Mouse (Mus musculus) bone marrow macrophage, adult 2 months (primary cell): ENCODE measurements around the gene Ano10.

Source experiments
- CTCF ChIP-seq: IDR thresholded peaks from 2 replicates; pipeline ENCODE4 v1.5.1; 2012; ENCODE audit warnings: low read depth, mild to moderate bottlenecking, low read length, moderate library complexity
- POLR2A ChIP-seq: IDR thresholded peaks from 2 replicates; pipeline ENCODE4 v1.6.1; 2012; ENCODE audit warnings: mild to moderate bottlenecking, low read depth, low read length, borderline replicate concordance

DNA sequence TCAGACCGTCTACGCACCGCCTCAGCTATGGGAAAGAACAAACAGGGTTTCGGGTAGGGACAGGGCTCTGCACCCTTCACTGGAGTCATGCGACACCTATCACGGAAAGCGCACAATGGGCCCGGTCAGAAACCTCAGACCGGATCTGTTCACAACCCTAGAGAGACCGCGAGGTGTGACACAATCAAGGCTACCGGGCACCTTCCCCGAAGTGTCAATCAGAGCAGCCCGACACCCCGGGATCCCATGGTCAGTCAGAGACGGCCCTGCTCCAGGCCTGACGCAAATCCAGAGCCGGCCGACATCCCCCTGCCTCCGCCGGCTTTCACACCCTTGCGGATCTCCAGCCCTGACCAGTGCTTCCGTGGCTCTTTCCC is 370 bp downstream of the Ano10 start:
- TF ChIP-seq POLR2A (no peak), CTCF (no peak)
